Comparison of ENCODE assay signal across 25 mouse cellular contexts in genomic region chr1:75229158-75229557, GRCm38 (mm10). TPM values are rescaled to one million over a fixed set of nuclear protein-coding genes. Genes with fewer than 3 reads are reported as not detected.
DNase-seq lines count a peak whose midpoint lies in the region; ATAC-seq and TF ChIP-seq lines count a peak whose summit lies in the region.
"Had no signal": no experiment of that assay in that cellular context is flagged by ENCODE, and none has a peak within 500 bp of the region (broad histone marks: within the 10 kb centered on the region; RNA-seq: fewer than 3 reads in every experiment).

No protein-coding gene starts in this region.

- no peaks in the 10 kb centered on the region for H3K36me3 ChIP-seq in liver, embryonic 16.5 days (ENCODE audit: control insufficient read depth, insufficient read depth)
- H3K36me3 ChIP-seq in heart, adult 2 months (ENCODE audit: control insufficient read depth, insufficient read depth, low read length) = no peaks in the 10 kb centered on the region
- H3K36me3 ChIP-seq: embryonic facial prominence, embryonic 13.5 days; heart, embryonic 10.5 days; limb, embryonic 13.5 days; neural tube, embryonic 12.5 days had no signal

- DNase-seq in 3134 (ENCODE audit: extremely low read depth, insufficient read length, low spot score) = peak; percentile 55
- DNase-seq in MEL-GATA-1-ER (ENCODE audit: extremely low read depth, low read depth) = peak; percentile 94
- DNase-seq in heart, adult 2 months = no peak
- no peak for DNase-seq in embryo, embryonic 10.5 days (ENCODE audit: low spot score)
- DNase-seq in adrenal gland, postnatal 14 days = no peak
- DNase-seq: adrenal gland, postnatal 25 days; cerebellum, adult 8-10 months; gastrocnemius, postnatal 14 days; heart, postnatal 14 days; kidney, postnatal 10 days; thymus, adult 18-20 months had no signal

- no peaks in the 10 kb centered on the region for H3K9me3 ChIP-seq in liver, embryonic 16.5 days (replicated peaks; ENCODE audit: control insufficient read depth, low read length)
- H3K9me3 ChIP-seq: embryonic facial prominence, embryonic 13.5 days; heart, embryonic 10.5 days; limb, embryonic 13.5 days; neural tube, embryonic 12.5 days had no signal

- TF ChIP-seq EP300 in heart, adult 2 months (IDR thresholded peaks at IDR 0.05; ENCODE audit: insufficient read depth, low read depth, low read length) = no peak

- H3K4me2 ChIP-seq in liver, embryonic 16.5 days (ENCODE audit: low read depth, low read length) = no peak overlapping the region
- H3K4me2 ChIP-seq: embryonic facial prominence, embryonic 13.5 days; limb, embryonic 13.5 days; neural tube, embryonic 12.5 days had no signal

- H3K27ac ChIP-seq in liver, embryonic 16.5 days (ENCODE audit: low read length) = peak overlapping the region; percentile 69
- no peak overlapping the region for H3K27ac ChIP-seq in heart, adult 2 months
- H3K27ac ChIP-seq: embryonic facial prominence, embryonic 13.5 days; heart, embryonic 10.5 days; limb, embryonic 13.5 days; neural tube, embryonic 12.5 days had no signal

- H3K9ac ChIP-seq in liver, embryonic 16.5 days (ENCODE audit: low read depth, low read length) = no peak overlapping the region
- no peak overlapping the region for H3K9ac ChIP-seq in heart, adult 2 months (ENCODE audit: low read depth, low read length)
- H3K9ac ChIP-seq: embryonic facial prominence, embryonic 13.5 days; limb, embryonic 13.5 days; neural tube, embryonic 12.5 days had no signal

- intact Hi-C loops in heart, adult 2 months (cut with DNase I) = no loop called here

- ATAC-seq in erythroid progenitor cell, adult 5-6 weeks (replicated peaks; ENCODE audit: low FRiP score, poor library complexity, severe bottlenecking) = peak; percentile 81
- ATAC-seq in liver, embryonic 16.5 days (ENCODE audit: low read depth) = peak; percentile 87
- ATAC-seq: hindbrain, embryonic 16.5 days; intestine, postnatal 0 days had no signal

- H3K4me1 ChIP-seq in liver, embryonic 16.5 days (ENCODE audit: control insufficient read depth, low read depth, low read length) = peaks cover 11% of the 10 kb centered on the region
- no peaks in the 10 kb centered on the region for H3K4me1 ChIP-seq in heart, adult 2 months (ENCODE audit: control insufficient read depth, insufficient read depth, low read length)
- H3K4me1 ChIP-seq: limb, embryonic 13.5 days; neural tube, embryonic 12.5 days had no signal

- no peaks in the 10 kb centered on the region for H3K27me3 ChIP-seq in liver, embryonic 16.5 days (ENCODE audit: control insufficient read depth, insufficient read depth, low read depth, low read length)
- H3K27me3 ChIP-seq in heart, adult 2 months (ENCODE audit: control insufficient read depth, insufficient read depth, low read length) = no peaks in the 10 kb centered on the region
- H3K27me3 ChIP-seq: neural tube, embryonic 12.5 days had no signal

- 31% methylated on average over 4 of the region's 4 CpGs for WGBS in liver, embryonic 16.5 days (ENCODE audit: insufficient replicate concordance)
- WGBS in heart, adult 2 months = 58% methylated on average over 4 of the region's 4 CpGs

- H3K79me2 ChIP-seq in heart, adult 2 months (replicated peaks; ENCODE audit: control insufficient read depth, insufficient read depth, low read length) = no peaks in the 10 kb centered on the region

- no peak for TF ChIP-seq POLR2A in heart, adult 2 months (IDR thresholded peaks at IDR 0.05; ENCODE audit: insufficient read depth, low read depth, low read length)

- no peak overlapping the region for H3K4me3 ChIP-seq in liver, embryonic 16.5 days (ENCODE audit: low read depth, low read length)
- no peak overlapping the region for H3K4me3 ChIP-seq in heart, adult 2 months
- H3K4me3 ChIP-seq: embryonic facial prominence, embryonic 13.5 days; heart, embryonic 10.5 days; limb, embryonic 13.5 days; neural tube, embryonic 12.5 days had no signal

- TF ChIP-seq CTCF in heart, adult 2 months (IDR thresholded peaks at IDR 0.05) = no peak

RNA-seq across cellular contexts. Expression of gene A630095N17Rik, which starts 2.7 kb away (rescaled TPM):
- total RNA-seq in erythroid progenitor cell, adult 5-6 weeks (2015; ENCODE audit: low replicate concordance) = not detected in 2 replicates
- total RNA-seq in erythroid progenitor cell, adult 5-6 weeks (2017; ENCODE audit: low replicate concordance) = not detected in 2 replicates
- 0.25 TPM in 1 of 2 replicates, not detected in the other for polyA plus RNA-seq in liver, embryonic 16.5 days (2015; fragmentation: Nextera tagmentation; extraction: Ambion mirVana)
- not detected for total RNA-seq in heart, adult 2 months (2021)
- not detected in 2 replicates for polyA plus RNA-seq in heart, adult 2 months (2012; rRNA removed)
- not detected in 2 replicates for total RNA-seq in adrenal gland, postnatal 14 days (2021)
- total RNA-seq: adrenal gland, postnatal 25 days; ES-E14; gastrocnemius, postnatal 14 days; heart, postnatal 14 days; layer of hippocampus, adult 8-10 months; left cerebral cortex, adult 8-10 months had no signal
- polyA plus RNA-seq: cortical plate, adult 2 months; embryonic facial prominence, embryonic 13.5 days; forebrain, embryonic 11.5 days; heart, embryonic 10.5 days; hindbrain, embryonic 16.5 days; intestine, postnatal 0 days; limb, embryonic 13.5 days; lung, embryonic 16.5 days; neural tube, embryonic 12.5 days had no signal

RNA-seq across cellular contexts. Expression of gene Dnajb2, which starts 7.0 kb away (rescaled TPM):
- 154 and 158 TPM in 2 replicates for total RNA-seq in erythroid progenitor cell, adult 5-6 weeks (2015; ENCODE audit: low replicate concordance)
- total RNA-seq in erythroid progenitor cell, adult 5-6 weeks (2017; ENCODE audit: low replicate concordance) = 356 and 386 TPM in 2 replicates
- polyA plus RNA-seq in liver, embryonic 16.5 days (2015; fragmentation: Nextera tagmentation; extraction: Ambion mirVana) = 33.8 and 33.9 TPM in 2 replicates
- total RNA-seq in heart, adult 2 months (2021) = 100 to 1,000 TPM; 111 to 129 TPM
- 67.9 and 93.3 TPM in 2 replicates for polyA plus RNA-seq in heart, adult 2 months (2012; rRNA removed)
- 49.3 and 66.8 TPM in 2 replicates for total RNA-seq in adrenal gland, postnatal 14 days (2021)

RNA-seq across cellular contexts. Expression of gene Tuba4a, which starts 9.5 kb away (rescaled TPM):
- total RNA-seq in erythroid progenitor cell, adult 5-6 weeks (2015; ENCODE audit: low replicate concordance) = 474 and 550 TPM in 2 replicates
- total RNA-seq in erythroid progenitor cell, adult 5-6 weeks (2017; ENCODE audit: low replicate concordance) = 246 TPM in 2 replicates
- polyA plus RNA-seq in liver, embryonic 16.5 days (2015; fragmentation: Nextera tagmentation; extraction: Ambion mirVana) = 336 and 355 TPM in 2 replicates
- 100 to 1,000 TPM; 973 to 976 TPM for total RNA-seq in heart, adult 2 months (2021)
- 781 and 842 TPM in 2 replicates for polyA plus RNA-seq in heart, adult 2 months (2012; rRNA removed)
- total RNA-seq in adrenal gland, postnatal 14 days (2021) = 42.9 and 53.1 TPM in 2 replicates

RNA-seq across cellular contexts. Expression of gene Stk16, which starts 18.5 kb away (rescaled TPM):
- total RNA-seq in erythroid progenitor cell, adult 5-6 weeks (2015; ENCODE audit: low replicate concordance) = 96.0 and 112 TPM in 2 replicates
- total RNA-seq in erythroid progenitor cell, adult 5-6 weeks (2017; ENCODE audit: low replicate concordance) = 82.3 and 141 TPM in 2 replicates
- polyA plus RNA-seq in liver, embryonic 16.5 days (2015; fragmentation: Nextera tagmentation; extraction: Ambion mirVana) = 73.3 and 73.4 TPM in 2 replicates
- 10 to 100 TPM; 42.4 to 42.5 TPM for total RNA-seq in heart, adult 2 months (2021)
- polyA plus RNA-seq in heart, adult 2 months (2012; rRNA removed) = 68.3 and 82.0 TPM in 2 replicates
- 95.6 and 104 TPM in 2 replicates for total RNA-seq in adrenal gland, postnatal 14 days (2021)

RNA-seq across cellular contexts. Expression of gene Glb1l, which starts 18.5 kb away (rescaled TPM):
- total RNA-seq in erythroid progenitor cell, adult 5-6 weeks (2015; ENCODE audit: low replicate concordance) = 23.1 and 23.9 TPM in 2 replicates
- 14.2 and 43.3 TPM in 2 replicates for total RNA-seq in erythroid progenitor cell, adult 5-6 weeks (2017; ENCODE audit: low replicate concordance)
- polyA plus RNA-seq in liver, embryonic 16.5 days (2015; fragmentation: Nextera tagmentation; extraction: Ambion mirVana) = 3.7 and 3.9 TPM in 2 replicates
- 1 to 10 TPM; 3.2 to 3.8 TPM for total RNA-seq in heart, adult 2 months (2021)
- polyA plus RNA-seq in heart, adult 2 months (2012; rRNA removed) = 4.9 and 8.5 TPM in 2 replicates
- total RNA-seq in adrenal gland, postnatal 14 days (2021) = 18.0 and 24.7 TPM in 2 replicates

Comparison
In these comparisons a context has a peak if more than half of its experiments do, and no peak if none do; other contexts are left out.
1. DNase-seq: peak in 3134 (single experiment) and MEL-GATA-1-ER (single experiment); none in heart, adult 2 months (0 of 2), embryo, embryonic 10.5 days (single experiment) and adrenal gland, postnatal 14 days (single experiment).